8 mouse cellular contexts compared by ENCODE assay signal in the genomic region with DNA sequence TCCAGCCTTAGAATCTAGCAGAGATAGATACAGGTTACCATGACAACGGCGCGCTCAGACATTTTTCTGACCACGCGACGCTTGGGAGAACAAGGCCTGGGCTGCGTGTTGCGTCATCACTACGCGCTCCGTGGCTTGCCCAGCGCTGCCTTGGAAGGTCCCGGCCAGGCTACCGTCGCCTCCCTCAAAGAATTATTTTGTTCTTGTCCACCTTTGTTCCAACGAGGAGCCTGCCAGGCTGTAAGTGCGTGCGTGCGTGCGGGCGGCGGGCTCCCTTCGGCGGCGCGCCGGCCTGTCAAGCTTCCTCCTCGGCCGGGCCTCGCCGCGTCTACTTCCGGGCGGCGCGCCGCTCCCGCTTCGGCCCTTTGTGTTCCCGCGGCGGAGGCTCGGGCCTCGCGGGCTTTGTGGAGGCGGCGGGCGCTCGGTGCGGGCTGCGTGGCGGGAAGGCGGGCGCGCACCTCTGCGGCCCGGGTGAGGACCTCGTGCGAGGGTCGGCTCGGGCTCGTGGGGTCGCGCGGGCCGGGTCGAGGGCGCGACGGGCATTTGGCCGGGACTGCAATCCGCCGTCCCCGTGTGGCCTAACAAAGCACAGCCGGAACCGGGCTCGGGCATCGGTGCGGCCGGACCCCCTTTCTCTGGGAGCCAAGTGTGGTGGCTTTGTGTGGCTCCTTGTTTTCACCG. TPM values are rescaled to one million over a fixed set of nuclear protein-coding genes. Genes with fewer than 3 reads are reported as not detected.
A peak's percentile ranks its signal among the peaks of the same experiment; 100 is the strongest.
DNase-seq lines count a peak whose midpoint lies in the region; ATAC-seq and TF ChIP-seq lines count a peak whose summit lies in the region.

Smarcad1 (plus strand) TSS at position 93 of the 681 bp plus-strand sequence.

- peak; percentile 96 for DNase-seq in MEL (ENCODE audit: low read depth, low spot score)
- DNase-seq in cerebellum, adult 2 months: peak; percentile 94 to 96
- peak; percentile 99 for DNase-seq in forebrain, postnatal 0 days
- peak; percentile 88 for DNase-seq in heart, postnatal 4 days
- peak; percentile 94 to 96 for DNase-seq in layer of hippocampus, adult 8-10 months (ENCODE audit: low spot score in 2 of 2)
- DNase-seq in ovary, adult 18-20 months (ENCODE audit: low spot score): peak; percentile 88
- DNase-seq in thymus, postnatal 0 days (ENCODE audit: low spot score): peak; percentile 86

- H3K4me2 ChIP-seq in forebrain, postnatal 0 days (ENCODE audit: low read depth): peak within 1 kb of the TSS; percentile 74
- peak within 1 kb of the TSS; percentile 73 for H3K4me2 ChIP-seq in lung, embryonic 15.5 days

- no peaks in the 10 kb centered on the region for H3K9me3 ChIP-seq in MEL (replicated peaks; ENCODE audit: insufficient read depth, low read length)
- no peaks in the 10 kb centered on the region for H3K9me3 ChIP-seq in forebrain, postnatal 0 days (ENCODE audit: low read length)
- H3K9me3 ChIP-seq in lung, embryonic 15.5 days: no peaks in the 10 kb centered on the region

- no peaks in the 10 kb centered on the region; a peak in 1 of 4 replicates for H3K27me3 ChIP-seq in MEL (ENCODE audit: control insufficient read depth in 1 of 2, insufficient read depth in 2 of 2, low read length in 2 of 2)
- H3K27me3 ChIP-seq in cerebellum, adult 2 months (ENCODE audit: control insufficient read depth, insufficient read depth, low read length): no peaks in the 10 kb centered on the region
- H3K27me3 ChIP-seq in forebrain, postnatal 0 days (ENCODE audit: insufficient read depth, low read length): no peaks in the 10 kb centered on the region
- H3K27me3 ChIP-seq in lung, embryonic 15.5 days: no peaks in the 10 kb centered on the region

- WGBS in cerebellum, adult 2 months: under 1% methylated on average over 81 of the region's 81 CpGs
- 3% methylated on average over 81 of the region's 81 CpGs for WGBS in forebrain, postnatal 0 days
- under 1% methylated on average over 73 of the region's 81 CpGs for WGBS in lung, embryonic 15.5 days

- peak; percentile 96 for ATAC-seq in forebrain, postnatal 0 days
- ATAC-seq in lung, embryonic 15.5 days (ENCODE audit: borderline replicate concordance, extremely low read depth, low FRiP score, low TSS enrichment): peak; percentile 95

- H3K27ac ChIP-seq in MEL (ENCODE audit: control insufficient read depth, low read depth, low read length): peak within 1 kb of the TSS; percentile 92
- H3K27ac ChIP-seq in cerebellum, adult 2 months (ENCODE audit: insufficient read depth, low read length): peak within 1 kb of the TSS; percentile 67
- H3K27ac ChIP-seq in forebrain, postnatal 0 days (ENCODE audit: low read depth, low read length): peak within 1 kb of the TSS; percentile 98
- H3K27ac ChIP-seq in lung, embryonic 15.5 days: peak within 1 kb of the TSS; percentile 97

- no peak for TF ChIP-seq EP300 in MEL (IDR thresholded peaks at IDR 0.05; ENCODE audit: low read depth in 1 of 2, low read length in 2 of 2)

- H3K4me1 ChIP-seq in MEL (ENCODE audit: control insufficient read depth in 1 of 2, insufficient read depth in 2 of 2, low read length in 2 of 2): peaks cover 3 to 12% of the 10 kb centered on the region in 2 experiments; a peak in 3 of 4 replicates
- H3K4me1 ChIP-seq in cerebellum, adult 2 months (ENCODE audit: control insufficient read depth, insufficient read depth, low read length): no peaks in the 10 kb centered on the region
- H3K4me1 ChIP-seq in forebrain, postnatal 0 days (ENCODE audit: insufficient read depth): peaks cover 5% of the 10 kb centered on the region; the same call in 1 of the 2 replicates
- H3K4me1 ChIP-seq in lung, embryonic 15.5 days: peaks cover 9% of the 10 kb centered on the region

- H3K79me2 ChIP-seq in MEL (ENCODE audit: control insufficient read depth, insufficient read depth, low read length, poor library complexity): peaks cover 17% of the 10 kb centered on the region

- peak within 1 kb of the TSS; percentile 99 for H3K9ac ChIP-seq in MEL (ENCODE audit: control insufficient read depth, low read depth, low read length, poor library complexity, severe bottlenecking)
- peak within 1 kb of the TSS; percentile 95 for H3K9ac ChIP-seq in forebrain, postnatal 0 days
- H3K9ac ChIP-seq in lung, embryonic 15.5 days: peak within 1 kb of the TSS; percentile 98

- H3K36me3 ChIP-seq in MEL (ENCODE audit: control insufficient read depth in 1 of 2, insufficient read depth in 2 of 2, low read length in 2 of 2): peaks cover 3 to 15% of the 10 kb centered on the region in 2 experiments
- H3K36me3 ChIP-seq in forebrain, postnatal 0 days (ENCODE audit: insufficient read depth): peaks cover 13% of the 10 kb centered on the region
- H3K36me3 ChIP-seq in lung, embryonic 15.5 days: peaks cover 29% of the 10 kb centered on the region

- H3K4me3 ChIP-seq in MEL (ENCODE audit: control insufficient read depth in 1 of 2, insufficient read depth in 1 of 2, low read depth in 2 of 2, low read length in 2 of 2): peak within 1 kb of the TSS; percentile 81 to 97
- H3K4me3 ChIP-seq in cerebellum, adult 2 months (replicated peaks; ENCODE audit: insufficient read depth, low read depth, low read length): peak within 1 kb of the TSS; percentile 87
- H3K4me3 ChIP-seq in forebrain, postnatal 0 days (ENCODE audit: low read depth, low read length): peak within 1 kb of the TSS; percentile 71
- peak within 1 kb of the TSS; percentile 89 for H3K4me3 ChIP-seq in lung, embryonic 15.5 days

- peak; percentile 71 to 84; a peak in 3 of 4 replicates for TF ChIP-seq POLR2A in MEL (IDR thresholded peaks at IDR 0.05; ENCODE audit: control insufficient read depth in 1 of 2, insufficient read depth in 1 of 2, low read depth in 1 of 2, low read length in 2 of 2, poor library complexity in 1 of 2)
- TF ChIP-seq POLR2A in cerebellum, adult 2 months (IDR thresholded peaks at IDR 0.05; ENCODE audit: borderline replicate concordance, insufficient read depth, low read length): peak; percentile 54; the same call in 1 of the 2 replicates

- TF ChIP-seq CTCF in MEL (IDR thresholded peaks at IDR 0.05 in 2 of 3, conservative IDR thresholded peaks at IDR 0.05 in 1 of 3; ENCODE audit: control insufficient read depth in 1 of 3, insufficient read depth in 1 of 3, low read depth in 2 of 3, low read length in 3 of 3, poor library complexity in 1 of 3, severe bottlenecking in 1 of 3): no peak
- no peak for TF ChIP-seq CTCF in cerebellum, adult 2 months (IDR thresholded peaks at IDR 0.05; ENCODE audit: borderline replicate concordance, insufficient read depth, low read depth, low read length)
- peak; percentile 25; the same call in 1 of the 2 replicates for TF ChIP-seq CTCF in forebrain, postnatal 0 days (IDR thresholded peaks at IDR 0.05; ENCODE audit: low read depth)

- no peak for TF ChIP-seq RAD21 in MEL (IDR thresholded peaks at IDR 0.05; ENCODE audit: low read depth, low read length)

TF ChIP-seq in MEL, 35 proteins besides CTCF, POLR2A, EP300 and RAD21:
- TF ChIP-seq SIN3A (IDR thresholded peaks at IDR 0.05; ENCODE audit: low read length) (peak; percentile 88), MAX (IDR thresholded peaks at IDR 0.05; ENCODE audit: low read length) (peak; percentile 83), TBP (IDR thresholded peaks at IDR 0.05; ENCODE audit: low read depth, low read length) (peak; percentile 34; the same call in 1 of the 2 replicates), ZKSCAN1 (IDR thresholded peaks at IDR 0.05; ENCODE audit: low read depth, low read length) (no peak), ZC3H11A (IDR thresholded peaks at IDR 0.05; ENCODE audit: low read depth, low read length) (no peak), CHD2 (IDR thresholded peaks at IDR 0.05; ENCODE audit: low read length) (peak; percentile 45; the same call in 1 of the 2 replicates), USF1 (IDR thresholded peaks at IDR 0.05; ENCODE audit: low read depth, low read length) (peak; percentile 54; the same call in 1 of the 2 replicates), ZMIZ1 (IDR thresholded peaks at IDR 0.05; ENCODE audit: low read depth, low read length) (peak; percentile 25; the same call in 1 of the 2 replicates), MXI1 (IDR thresholded peaks at IDR 0.05; ENCODE audit: low read depth, low read length) (peak; percentile 91), GATA1 (IDR thresholded peaks at IDR 0.05; ENCODE audit: low read depth, low read length) (peak; percentile 23; the same call in 1 of the 2 replicates), E2F4 (IDR thresholded peaks at IDR 0.05; ENCODE audit: borderline replicate concordance, low read depth, low read length) (no peak), POLR2AphosphoS2 (IDR thresholded peaks at IDR 0.05; ENCODE audit: low read length) (no peak), MYC (IDR thresholded peaks at IDR 0.05; ENCODE audit: low read depth, low read length) (peak; percentile 92), ELF1 (IDR thresholded peaks at IDR 0.05; ENCODE audit: low read depth, low read length) (peak; percentile 74), ETS1 (IDR thresholded peaks at IDR 0.05; ENCODE audit: low read depth, low read length) (peak; percentile 20; the same call in 1 of the 2 replicates), UBTF (IDR thresholded peaks at IDR 0.05; ENCODE audit: borderline replicate concordance, insufficient read depth, low read depth, low read length) (0 out of 2 replicates have a peak, but pooled peaks have one; percentile 44), NELFE (IDR thresholded peaks at IDR 0.05; ENCODE audit: low read depth, low read length) (peak; percentile 48; the same call in 1 of the 2 replicates), HCFC1 (IDR thresholded peaks at IDR 0.05; ENCODE audit: low read depth, low read length) (peak; percentile 87)

RNA-seq across cellular contexts. Expression of gene Smarcad1, which starts in this region (rescaled TPM):
- 41.2 and 42.7 TPM in 2 replicates for total RNA-seq in MEL (2012; rRNA removed)
- polyA plus RNA-seq in MEL (2012; ENCODE audit: insufficient read depth in 1 of 2, insufficient read length in 2 of 2, low read depth in 1 of 2, low replicate concordance in 2 of 2, missing spikeins in 1 of 2): 10 to 100 TPM; 40.7 to 45.0 TPM
- 20.9 and 22.3 TPM in 2 replicates for polyA plus RNA-seq in cerebellum, adult 2 months (2012; rRNA removed)
- 67.6 and 99.8 TPM in 2 replicates for total RNA-seq in forebrain, postnatal 0 days (2014; rRNA removed)
- polyA plus RNA-seq in forebrain, postnatal 0 days (2015; fragmentation: Nextera tagmentation; extraction: Ambion mirVana): 40.3 and 46.4 TPM in 2 replicates
- total RNA-seq in heart, postnatal 4 days (2021): 10 to 100 TPM; 35.9 to 41.7 TPM
- 10 to 100 TPM; 35.1 to 47.1 (median 41.9) TPM for total RNA-seq in layer of hippocampus, adult 8-10 months (2022)
- 70.8 and 75.4 TPM in 2 replicates for polyA plus RNA-seq in lung, embryonic 15.5 days (2015; fragmentation: Nextera tagmentation; extraction: Ambion mirVana)
- 77.8 and 96.3 TPM in 2 replicates for polyA plus RNA-seq in thymus, postnatal 0 days (2015; fragmentation: Nextera tagmentation; extraction: Ambion mirVana)

Comparison
In these comparisons a context has a peak if more than half of its experiments do, and no peak if none do; other contexts are left out.
1. Peak in every context shown above with its lines: DNase-seq, ATAC-seq, H3K4me3 ChIP-seq and H3K27ac ChIP-seq.